Mouse (Mus musculus): ENCODE data around the gene Gm20850.
"Not testable (repeated sequence)": the region's sequence is repeated elsewhere in the genome, so short reads cannot be mapped to it uniquely, and the experiment has no call there.

Gene Gm20850

GRCm38 (mm10) chrY:75715022-75715421, at the start of gene Gm20850:
Gene Gm20850 (plus strand): TSS chrY:75715322.
- DNase-seq, result not testable (repeated sequence)
